Mouse (Mus musculus) kidney, embryonic 16.5 days (tissue): ENCODE measurements at regions not wholly inside any gene's neighbourhood (a gene's known extent, or its start where the extent isn't known, plus 50 kb on each side); places are given as distances from the start of the nearest gene placed in this dataset.

Source experiments
- ATAC-seq: fragments of 200-750 bp; cut with Nextera tagmentation; 2 replicates; pipeline ENCODE4 v1.8.0; 2017; ENCODE audit warnings: moderate TSS enrichment; ENCODE audit not compliant: low FRiP score, low TSS enrichment
- H3K27ac ChIP-seq: fragments of 300-500 bp; sonication (generic); 2 replicates; pipeline ENCODE4 v1.5.1; 2014; ENCODE audit warnings: low read length
- H3K27me3 ChIP-seq: fragments of 300-500 bp; sonication (generic); 2 replicates; pipeline ENCODE4 v1.6.1; 2014; ENCODE audit warnings: low read length, control low read depth, mixed read lengths; ENCODE audit not compliant: insufficient read depth
- H3K36me3 ChIP-seq: fragments of 300-500 bp; sonication (generic); 2 replicates; pipeline ENCODE4 v1.6.1; 2014; ENCODE audit warnings: low read length, control low read depth, mixed read lengths; ENCODE audit not compliant: insufficient read depth
- H3K4me1 ChIP-seq: fragments of 300-500 bp; sonication (generic); 2 replicates; pipeline ENCODE4 v1.6.1; 2014; ENCODE audit warnings: low read length, control low read depth, mixed read lengths; ENCODE audit not compliant: insufficient read depth
- H3K4me2 ChIP-seq: fragments of 300-500 bp; sonication (generic); replicated peaks from 2 replicates; pipeline ENCODE4 v1.6.1; 2014; ENCODE audit warnings: low read depth, low read length
- H3K4me3 ChIP-seq: fragments of 300-500 bp; sonication (generic); 2 replicates; pipeline ENCODE4 v1.5.1; 2014; ENCODE audit warnings: mild to moderate bottlenecking, low read length
- H3K9ac ChIP-seq: fragments of 300-500 bp; sonication (generic); replicated peaks from 2 replicates; pipeline ENCODE4 v1.6.1; 2014; ENCODE audit warnings: low read length
- H3K9me3 ChIP-seq: fragments of 300-500 bp; sonication (generic); 2 replicates; pipeline ENCODE4 v1.6.1; 2016; ENCODE audit warnings: low read length, control low read depth
- WGBS: fragments of 180-500 bp; shearing (Covaris S2); extraction: QIAGEN DNeasy Blood & Tissue Kit; methylation state at CpG from one replicate; pipeline ENCODE4 v1.1.7; 2014; 5-methylcytosine and 5-hydroxymethylcytosine counted together

DNA sequence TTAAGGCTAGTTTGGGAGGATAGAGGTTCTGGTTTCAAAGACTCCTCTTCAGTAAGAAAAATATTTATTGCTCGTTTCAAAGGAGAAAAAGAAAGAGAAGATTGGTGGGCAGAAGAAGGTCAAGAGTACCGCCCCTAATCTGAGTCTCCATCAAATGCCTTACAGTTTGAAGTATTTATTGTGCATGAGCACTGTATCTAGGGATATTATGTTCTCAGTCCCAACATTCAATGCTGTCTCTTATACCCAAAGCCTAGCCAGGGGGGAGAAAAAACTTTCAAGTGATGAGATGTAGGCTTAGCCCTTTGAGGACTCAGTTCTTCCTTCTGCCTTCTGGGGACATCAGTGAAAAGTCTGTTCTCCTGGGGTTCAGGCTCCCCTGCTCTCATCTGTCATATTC is 271.7 kb downstream of the Ptbp2 start:
- ATAC-seq, result peak; percentile 49; the same call in 1 of the 2 replicates

DNA sequence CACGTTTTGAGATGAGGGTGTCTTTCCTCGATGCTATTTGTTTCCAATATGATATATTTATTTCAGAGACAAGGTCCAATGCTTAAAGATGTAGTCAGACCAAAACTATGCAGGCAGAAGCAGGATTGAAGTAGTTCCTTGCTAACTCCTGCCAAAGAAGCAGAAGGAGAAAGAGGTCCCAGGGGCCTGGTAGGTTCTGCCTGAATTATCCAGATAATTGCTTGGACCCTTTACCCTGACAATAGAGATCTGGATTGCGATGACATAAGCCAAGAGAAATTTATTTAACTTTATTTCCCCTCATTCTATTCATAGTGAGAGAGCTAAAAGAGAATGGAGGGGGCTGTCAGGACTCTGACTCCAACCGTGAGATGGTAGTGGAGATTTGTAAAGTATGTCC is 275.1 kb downstream of the Ptbp2 start:
- Histone ChIP-seq H3K4me2 (no peak overlapping the region), H3K27ac (no peak overlapping the region), H3K9me3 (no peaks in the 10 kb centered on the region), H3K4me1 (no peaks in the 10 kb centered on the region), H3K9ac (no peak overlapping the region), H3K4me3 (no peak overlapping the region), H3K36me3 (no peaks in the 10 kb centered on the region), H3K27me3 (no peaks in the 10 kb centered on the region)
- WGBS, result 52% methylated on average over 4 of the region's 4 CpGs
- no peak for ATAC-seq

More for the DNA sequence above, 271.7 kb downstream of the Ptbp2 start:
- Histone ChIP-seq H3K36me3 (no peaks in the 10 kb centered on the region), H3K9me3 (no peaks in the 10 kb centered on the region), H3K4me2 (no peak overlapping the region), H3K27me3 (no peaks in the 10 kb centered on the region), H3K4me1 (no peaks in the 10 kb centered on the region), H3K4me3 (no peak overlapping the region), H3K9ac (no peak overlapping the region), H3K27ac (no peak overlapping the region)
- 30% methylated on average over 2 of the region's 2 CpGs for WGBS

DNA sequence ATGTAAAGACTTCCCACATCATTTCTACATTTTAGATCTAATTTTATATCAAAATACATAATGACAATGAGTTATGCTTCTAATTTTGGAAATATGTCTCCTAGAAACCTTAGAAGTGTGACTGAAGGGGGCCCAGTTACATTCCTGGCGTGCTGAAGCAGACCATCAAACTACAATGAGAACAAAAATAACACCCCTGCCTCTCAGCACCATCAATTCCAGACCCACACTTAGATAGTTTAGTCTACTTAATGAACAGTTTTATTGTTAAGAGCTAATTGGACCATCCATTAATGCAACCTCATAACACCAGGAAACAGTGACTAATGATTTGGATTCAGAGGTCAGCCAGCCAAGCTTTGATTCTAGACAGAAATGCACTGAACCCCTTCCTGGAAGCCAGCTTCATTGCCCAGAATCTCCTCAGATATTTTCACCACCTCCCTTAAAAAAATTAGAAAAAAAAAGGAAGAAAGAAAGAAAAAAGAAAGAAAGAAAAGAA is 280.7 kb downstream of the Ptbp2 start:
- ATAC-seq, result no peak
- WGBS, result 32% methylated on average over 1 of the region's 1 CpGs
- H3K36me3 ChIP-seq, result no peaks in the 10 kb centered on the region
- no peak overlapping the region for H3K9ac ChIP-seq
- no peaks in the 10 kb centered on the region for H3K27me3 ChIP-seq
- H3K4me3 ChIP-seq, result no peak overlapping the region
- no peak overlapping the region for H3K4me2 ChIP-seq
- no peak overlapping the region for H3K27ac ChIP-seq
- H3K9me3 ChIP-seq, result no peaks in the 10 kb centered on the region
- H3K4me1 ChIP-seq, result peaks cover 10% of the 10 kb centered on the region; the same call in 1 of the 2 replicates

DNA sequence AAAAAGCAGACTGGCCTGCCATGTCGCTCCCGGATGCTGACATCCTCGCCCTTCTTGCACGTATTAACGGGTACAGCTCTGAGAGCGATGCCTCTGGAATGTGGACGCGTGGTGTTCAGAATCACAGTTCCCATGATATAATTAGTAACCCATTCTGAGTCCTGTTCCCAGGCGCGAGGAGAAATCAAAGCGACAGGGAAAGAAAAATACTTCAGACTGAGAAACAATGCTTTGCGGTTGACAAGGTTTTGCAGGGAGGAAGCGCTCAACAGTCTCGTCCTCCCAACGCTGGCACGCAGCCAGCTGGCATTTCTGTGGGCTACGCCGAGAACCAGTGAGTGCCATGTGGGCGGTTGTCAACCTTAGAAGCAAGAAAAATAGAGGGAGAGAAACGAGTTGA is 285.6 kb downstream of the Ptbp2 start:
- peak; percentile 90 for ATAC-seq
- 0 out of 2 replicates have a peak overlapping the region, but pooled peaks have one; percentile 38 for H3K9ac ChIP-seq

DNA sequence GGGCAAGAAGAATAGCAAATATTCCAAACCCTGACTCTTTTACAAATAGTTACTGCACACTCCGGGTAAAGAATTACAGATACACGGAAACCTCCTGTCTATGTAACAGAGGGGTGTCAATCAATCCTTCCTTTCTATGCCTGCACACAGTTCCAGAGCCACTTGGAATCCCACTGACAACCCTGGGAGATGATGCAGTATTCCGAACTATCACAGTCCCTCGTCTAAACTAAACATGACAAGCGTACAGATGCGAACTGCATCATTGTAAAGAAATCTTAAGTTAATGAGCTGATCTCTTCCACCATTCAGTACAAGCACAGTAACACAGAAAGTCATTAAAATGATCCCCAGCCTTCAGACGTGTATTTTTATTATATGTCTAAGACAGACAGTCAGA is 286.4 kb downstream of the Ptbp2 start:
- no peak overlapping the region for H3K4me2 ChIP-seq
- H3K4me1 ChIP-seq, result peaks cover 9% of the 10 kb centered on the region; the same call in 1 of the 2 replicates
- no peak overlapping the region for H3K4me3 ChIP-seq
- no peak overlapping the region for H3K9ac ChIP-seq
- no peaks in the 10 kb centered on the region for H3K9me3 ChIP-seq
- no peak overlapping the region for H3K27ac ChIP-seq
- no peaks in the 10 kb centered on the region for H3K27me3 ChIP-seq
- no peak for ATAC-seq
- H3K36me3 ChIP-seq, result no peaks in the 10 kb centered on the region
- WGBS, result 66% methylated on average over 7 of the region's 7 CpGs

More for the DNA sequence above, 285.6 kb downstream of the Ptbp2 start:
- 28% methylated on average over 20 of the region's 20 CpGs for WGBS
- Histone ChIP-seq H3K9me3 (no peaks in the 10 kb centered on the region), H3K36me3 (no peaks in the 10 kb centered on the region), H3K4me3 (peak overlapping the region; percentile 16), H3K4me1 (peaks cover 13% of the 10 kb centered on the region; the same call in 1 of the 2 replicates), H3K27me3 (no peaks in the 10 kb centered on the region), H3K27ac (no peak overlapping the region), H3K4me2 (peak overlapping the region; percentile 43)

DNA sequence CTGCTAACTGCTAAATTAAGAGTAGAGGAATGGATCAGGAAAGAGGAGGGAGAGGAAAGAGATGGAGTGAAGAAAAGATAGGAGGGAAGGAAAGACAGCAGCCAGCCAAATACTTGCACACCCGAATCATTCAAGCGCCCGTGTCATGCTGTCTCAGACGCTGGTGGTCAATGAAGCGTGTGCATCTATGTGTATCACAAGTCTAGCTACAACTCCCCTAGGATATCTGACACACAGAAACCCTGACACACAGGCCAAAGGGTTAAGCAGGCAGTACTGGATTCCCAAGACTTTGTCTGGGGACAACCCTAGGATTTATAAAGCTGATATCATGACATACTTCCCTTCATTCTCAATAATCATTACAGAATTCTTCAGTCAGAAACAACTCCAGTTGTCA is 289.7 kb downstream of the Ptbp2 start:
- Histone ChIP-seq H3K4me3 (no peak overlapping the region), H3K36me3 (no peaks in the 10 kb centered on the region), H3K27me3 (no peaks in the 10 kb centered on the region), H3K4me2 (no peak overlapping the region), H3K9ac (no peak overlapping the region), H3K9me3 (no peaks in the 10 kb centered on the region), H3K4me1 (peaks cover 9% of the 10 kb centered on the region; the same call in 1 of the 2 replicates), H3K27ac (no peak overlapping the region)
- WGBS, result 45% methylated on average over 5 of the region's 5 CpGs
- no peak; the same call in 1 of the 2 replicates for ATAC-seq

DNA sequence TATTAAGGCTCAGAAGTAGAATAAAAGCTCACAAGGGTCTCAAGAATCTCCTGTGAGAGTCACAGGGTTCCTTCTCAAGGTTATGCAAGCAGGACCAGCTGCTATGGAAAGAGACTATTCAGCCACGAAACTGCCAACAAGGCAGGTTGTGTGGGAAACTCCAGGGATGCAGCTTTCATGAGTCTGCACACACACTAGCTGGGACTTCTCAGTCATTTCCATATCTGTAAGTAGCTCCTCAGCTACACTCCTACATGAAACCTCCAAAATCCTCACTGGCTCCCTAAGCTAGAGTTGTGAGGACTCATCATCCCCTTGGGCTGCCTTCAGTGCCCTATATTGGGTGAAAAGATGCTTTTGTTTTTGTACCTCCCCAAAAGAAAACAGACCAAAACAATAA is 291.6 kb downstream of the Ptbp2 start:
- no peaks in the 10 kb centered on the region for H3K9me3 ChIP-seq
- H3K9ac ChIP-seq, result no peak overlapping the region
- no peaks in the 10 kb centered on the region for H3K4me1 ChIP-seq
- H3K4me2 ChIP-seq, result no peak overlapping the region
- H3K4me3 ChIP-seq, result no peak overlapping the region
- WGBS, result 63% methylated on average over 1 of the region's 1 CpGs
- no peak overlapping the region for H3K27ac ChIP-seq
- no peak for ATAC-seq
- H3K27me3 ChIP-seq, result no peaks in the 10 kb centered on the region
- H3K36me3 ChIP-seq, result no peaks in the 10 kb centered on the region

DNA sequence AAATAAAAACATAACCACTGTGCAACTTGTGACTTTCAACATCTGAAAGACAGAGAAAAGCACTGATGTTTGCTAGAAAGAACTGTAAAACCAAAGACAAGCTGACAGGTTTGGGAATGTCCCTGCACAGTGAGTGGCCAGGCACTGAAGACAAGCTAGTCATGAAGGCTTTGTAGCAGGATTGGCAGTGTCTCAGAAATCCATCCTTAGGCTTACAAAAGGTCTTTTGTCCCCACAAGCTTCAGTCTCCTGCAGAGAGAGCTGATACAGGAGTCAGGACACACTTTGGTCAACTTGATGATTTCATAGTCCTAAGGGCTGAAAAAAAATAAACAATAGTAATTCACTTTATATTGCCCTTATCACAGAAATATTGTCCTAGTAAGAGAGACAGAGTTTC is 294.9 kb downstream of the Ptbp2 start:
- peaks cover 4% of the 10 kb centered on the region; the same call in 1 of the 2 replicates for H3K9me3 ChIP-seq
- no peaks in the 10 kb centered on the region for H3K27me3 ChIP-seq
- no peak for ATAC-seq
- no peak overlapping the region for H3K4me2 ChIP-seq
- H3K4me1 ChIP-seq, result no peaks in the 10 kb centered on the region
- H3K4me3 ChIP-seq, result no peak overlapping the region
- H3K36me3 ChIP-seq, result no peaks in the 10 kb centered on the region
- H3K27ac ChIP-seq, result no peak overlapping the region
- no peak overlapping the region for H3K9ac ChIP-seq
